Mouse (Mus musculus) neural tube, embryonic 12.5 days (tissue): Measurements from ENCODE around the gene Adk. TPM values are rescaled to one million over a fixed set of nuclear protein-coding genes. Genes with fewer than 3 reads are reported as not detected.

Experiments
- ATAC-seq: fragments of 200-750 bp; cut with Nextera tagmentation; 2 replicates; pipeline ENCODE4 v1.8.0; 2017; ENCODE audit warnings: low read depth, mild to moderate bottlenecking, moderate TSS enrichment, moderate library complexity; ENCODE audit not compliant: low FRiP score
- H3K27ac ChIP-seq: fragments of 300-500 bp; sonication (generic); 2 replicates; pipeline ENCODE4 v1.5.1; 2016
- H3K27me3 ChIP-seq: fragments of 300-500 bp; sonication (generic); replicated peaks from 2 replicates; pipeline ENCODE4 v1.6.1; 2016; ENCODE audit warnings: mild to moderate bottlenecking
- H3K36me3 ChIP-seq: fragments of 300-500 bp; sonication (generic); 2 replicates; pipeline ENCODE4 v1.6.1; 2016; ENCODE audit warnings: mild to moderate bottlenecking
- H3K4me1 ChIP-seq: fragments of 300-500 bp; sonication (generic); 2 replicates; pipeline ENCODE4 v1.6.1; 2016
- H3K4me2 ChIP-seq: fragments of 300-500 bp; sonication (generic); replicated peaks from 2 replicates; pipeline ENCODE4 v1.6.1; 2016; ENCODE audit warnings: mild to moderate bottlenecking
- H3K4me3 ChIP-seq: fragments of 300-500 bp; sonication (generic); 2 replicates; pipeline ENCODE4 v1.5.1; 2016
- H3K9ac ChIP-seq: fragments of 300-500 bp; sonication (generic); 2 replicates; pipeline ENCODE4 v1.6.1; 2016; ENCODE audit warnings: mild to moderate bottlenecking
- H3K9me3 ChIP-seq: fragments of 300-500 bp; sonication (generic); 2 replicates; pipeline ENCODE4 v1.6.1; 2016; ENCODE audit warnings: mild to moderate bottlenecking
- WGBS: fragments of 180-500 bp; shearing (Covaris S2); methylation state at CpG from one replicate; pipeline ENCODE4 v1.1.7; 2016; 5-methylcytosine and 5-hydroxymethylcytosine counted together
- polyA plus RNA-seq: library from polyadenylated mRNA; unstranded; fragments of >200 nt; fragmentation: Nextera tagmentation; extraction: Ambion mirVana; gene quantifications from 2 replicates; pipeline ENCODE4 v1.2.1, GENCODE M21; 2016

Adk gene
- polyA plus RNA-seq, 1 experiment from 2014 or later = 68.1 TPM

DNA sequence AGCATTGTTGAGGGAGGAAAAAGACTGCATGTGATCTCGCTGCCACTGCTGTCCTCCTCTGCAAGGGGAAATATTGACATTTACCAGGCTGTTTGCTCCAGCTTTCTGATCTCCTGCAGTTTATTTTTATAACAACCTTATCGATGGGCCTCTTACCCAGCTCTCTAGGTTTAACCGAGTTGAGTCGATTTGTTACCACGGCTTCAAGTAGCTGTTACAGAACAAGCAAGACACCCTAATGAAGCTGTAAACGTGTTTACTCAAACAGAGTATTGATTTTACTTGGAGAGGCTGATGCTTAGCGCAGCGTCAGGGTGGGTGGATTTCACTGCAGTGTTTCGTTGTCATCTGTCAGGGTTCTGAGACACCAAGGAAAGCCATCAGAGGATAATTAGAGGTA, 382.3 kb downstream of the Adk start:
- ATAC-seq = no peak

DNA sequence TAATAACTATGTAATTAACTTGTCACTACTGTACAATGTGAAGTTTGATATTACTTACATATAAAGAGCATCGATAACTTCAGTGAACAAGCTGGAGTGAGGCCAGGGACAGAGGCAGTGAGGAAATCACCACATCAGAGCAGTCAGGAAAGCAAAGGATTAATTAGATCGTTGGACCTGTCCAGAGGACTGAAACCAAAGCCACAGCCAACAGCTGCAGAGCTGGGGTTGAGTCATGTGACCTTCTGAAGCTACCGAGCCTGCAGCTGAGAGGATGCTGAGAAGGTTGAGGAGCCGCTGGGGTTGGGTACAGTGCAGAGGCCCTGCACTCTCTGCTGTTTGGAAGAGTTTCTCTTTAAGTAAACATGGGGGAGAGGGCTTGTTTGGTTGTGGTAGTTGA, 387.4 kb downstream of the Adk start:
- Histone ChIP-seq H3K9ac (no peak overlapping the region), H3K36me3 (no peaks in the 10 kb centered on the region), H3K27me3 (no peaks in the 10 kb centered on the region), H3K27ac (no peak overlapping the region), H3K4me1 (no peaks in the 10 kb centered on the region), H3K4me3 (no peak overlapping the region), H3K4me2 (no peak overlapping the region), H3K9me3 (no peaks in the 10 kb centered on the region)
- ATAC-seq = no peak
- WGBS = 52% methylated on average over 4 of the region's 4 CpGs

More for the DNA sequence above, 382.3 kb downstream of the Adk start:
- H3K36me3 ChIP-seq = no peaks in the 10 kb centered on the region
- no peak overlapping the region for H3K4me3 ChIP-seq
- no peaks in the 10 kb centered on the region for H3K4me1 ChIP-seq
- no peaks in the 10 kb centered on the region for H3K27me3 ChIP-seq
- no peak overlapping the region for H3K4me2 ChIP-seq
- WGBS = 73% methylated on average over 9 of the region's 9 CpGs
- H3K27ac ChIP-seq = no peak overlapping the region
- H3K9ac ChIP-seq = no peak overlapping the region
- no peaks in the 10 kb centered on the region for H3K9me3 ChIP-seq

DNA sequence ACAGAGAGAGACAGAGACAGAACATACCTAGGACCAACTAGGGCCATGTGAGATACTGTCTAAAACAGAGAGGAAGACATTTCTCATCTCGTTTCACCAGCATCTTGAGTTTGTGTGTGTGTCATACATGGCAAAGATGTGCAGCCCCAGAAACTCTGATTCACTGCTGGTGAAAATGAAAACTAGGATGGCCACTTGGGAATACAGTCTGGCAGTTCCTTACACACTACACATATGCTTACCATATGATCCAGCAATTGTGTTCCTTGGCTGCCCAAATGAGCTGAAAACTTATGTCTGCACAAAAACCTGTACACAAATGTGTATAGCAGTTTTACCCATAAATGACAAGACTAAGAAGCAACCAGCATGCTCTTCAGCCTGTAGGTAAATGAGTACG, 388.2 kb downstream of the Adk start:
- Histone ChIP-seq H3K27me3 (no peaks in the 10 kb centered on the region), H3K9ac (no peak overlapping the region), H3K4me3 (no peak overlapping the region), H3K9me3 (no peaks in the 10 kb centered on the region), H3K27ac (no peak overlapping the region), H3K36me3 (no peaks in the 10 kb centered on the region), H3K4me1 (no peaks in the 10 kb centered on the region), H3K4me2 (no peak overlapping the region)
- ATAC-seq = no peak
- 97% methylated on average over 2 of the region's 2 CpGs for WGBS

DNA sequence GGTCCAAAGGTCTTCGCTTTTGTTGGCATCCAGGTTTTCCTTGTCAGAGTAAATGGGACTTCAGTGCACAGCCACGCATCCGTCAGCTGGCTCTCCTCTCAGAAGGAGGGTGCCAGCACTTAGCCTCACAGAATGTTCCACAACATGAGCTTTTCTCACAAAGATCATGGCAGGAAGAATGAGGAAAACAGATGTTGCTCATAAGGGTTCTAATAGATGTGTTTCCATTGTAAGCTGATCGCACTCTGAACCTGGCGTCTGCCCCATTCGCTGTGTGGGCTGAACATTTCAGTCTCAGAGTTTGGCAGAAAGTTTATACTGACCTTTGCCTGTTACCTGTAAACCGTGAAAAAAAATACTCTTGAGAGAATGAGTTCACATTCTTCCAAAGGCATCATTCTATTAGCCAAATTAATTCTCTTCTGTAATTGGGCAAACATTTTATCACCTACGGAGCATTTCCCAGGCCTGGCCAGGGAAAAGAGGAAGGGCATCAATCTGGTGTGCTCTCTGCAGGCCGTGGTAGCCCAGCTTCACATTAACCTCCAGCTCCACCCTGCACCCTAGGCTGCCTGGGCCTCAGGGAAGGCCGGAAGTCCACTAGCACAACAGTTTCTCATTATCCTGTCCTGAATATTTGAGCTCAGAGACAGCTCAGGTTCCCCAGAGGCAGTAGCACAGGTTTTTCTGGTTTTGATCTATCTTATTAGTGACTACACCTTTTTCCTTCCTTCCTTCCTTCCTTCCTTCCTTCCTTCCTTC, 389.6 kb downstream of the Adk start:
- ATAC-seq = no peak
- Histone ChIP-seq H3K4me1 (no peaks in the 10 kb centered on the region), H3K27me3 (no peaks in the 10 kb centered on the region), H3K36me3 (no peaks in the 10 kb centered on the region), H3K4me2 (no peak overlapping the region), H3K9me3 (no peaks in the 10 kb centered on the region), H3K4me3 (no peak overlapping the region), H3K27ac (no peak overlapping the region), H3K9ac (no peak overlapping the region)
- WGBS = 76% methylated on average over 10 of the region's 10 CpGs

DNA sequence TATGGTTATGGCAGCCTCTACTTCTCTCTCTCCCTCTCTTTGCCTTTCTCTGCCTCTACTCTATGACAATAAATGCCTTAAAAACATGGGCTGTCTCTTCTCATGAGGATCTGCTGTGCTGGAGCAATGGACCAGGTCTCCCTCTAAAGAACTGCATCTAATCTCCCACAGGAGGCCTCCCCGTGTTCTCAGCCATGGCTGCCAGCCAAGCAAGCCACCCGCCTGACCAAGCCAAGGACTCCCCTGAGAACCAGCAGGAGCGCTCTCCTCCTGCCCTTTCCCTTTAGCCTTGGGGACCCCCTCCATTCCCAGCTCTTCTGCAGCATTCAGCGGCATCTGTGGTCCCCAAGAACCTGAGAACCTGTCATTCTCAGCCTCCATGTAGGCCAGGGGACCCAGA, 400.2 kb downstream of the Adk start:
- Histone ChIP-seq H3K4me3 (no peak overlapping the region), H3K4me2 (no peak overlapping the region), H3K9ac (no peak overlapping the region), H3K9me3 (no peaks in the 10 kb centered on the region), H3K36me3 (no peaks in the 10 kb centered on the region), H3K27me3 (no peaks in the 10 kb centered on the region), H3K4me1 (no peaks in the 10 kb centered on the region), H3K27ac (no peak overlapping the region)
- 83% methylated on average over 4 of the region's 4 CpGs for WGBS
- ATAC-seq = no peak

DNA sequence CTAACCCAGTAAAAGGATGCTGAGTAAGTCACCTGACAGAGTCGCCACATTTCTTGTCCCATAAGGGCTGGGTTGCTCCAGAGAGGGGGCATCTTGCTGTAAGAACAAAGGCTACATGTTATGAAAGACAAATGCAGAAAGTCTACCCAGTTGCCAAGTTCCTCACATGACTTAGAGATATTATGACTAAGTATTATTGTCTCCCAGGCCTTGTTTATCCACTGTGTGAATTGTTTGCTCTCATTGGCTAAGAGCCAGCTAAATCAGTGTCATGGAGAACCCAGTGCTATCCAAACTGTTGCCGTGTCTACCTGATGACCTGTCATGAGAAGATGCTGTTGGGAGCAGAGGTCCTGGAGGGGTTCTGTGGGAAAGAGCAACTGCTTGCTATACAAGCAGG, 401.5 kb downstream of the Adk start:
- Histone ChIP-seq H3K27me3 (no peaks in the 10 kb centered on the region), H3K9ac (no peak overlapping the region), H3K36me3 (no peaks in the 10 kb centered on the region), H3K27ac (no peak overlapping the region), H3K4me2 (no peak overlapping the region), H3K4me3 (no peak overlapping the region), H3K4me1 (no peaks in the 10 kb centered on the region), H3K9me3 (no peaks in the 10 kb centered on the region)
- 92% methylated on average over 2 of the region's 2 CpGs for WGBS
- ATAC-seq = no peak

DNA sequence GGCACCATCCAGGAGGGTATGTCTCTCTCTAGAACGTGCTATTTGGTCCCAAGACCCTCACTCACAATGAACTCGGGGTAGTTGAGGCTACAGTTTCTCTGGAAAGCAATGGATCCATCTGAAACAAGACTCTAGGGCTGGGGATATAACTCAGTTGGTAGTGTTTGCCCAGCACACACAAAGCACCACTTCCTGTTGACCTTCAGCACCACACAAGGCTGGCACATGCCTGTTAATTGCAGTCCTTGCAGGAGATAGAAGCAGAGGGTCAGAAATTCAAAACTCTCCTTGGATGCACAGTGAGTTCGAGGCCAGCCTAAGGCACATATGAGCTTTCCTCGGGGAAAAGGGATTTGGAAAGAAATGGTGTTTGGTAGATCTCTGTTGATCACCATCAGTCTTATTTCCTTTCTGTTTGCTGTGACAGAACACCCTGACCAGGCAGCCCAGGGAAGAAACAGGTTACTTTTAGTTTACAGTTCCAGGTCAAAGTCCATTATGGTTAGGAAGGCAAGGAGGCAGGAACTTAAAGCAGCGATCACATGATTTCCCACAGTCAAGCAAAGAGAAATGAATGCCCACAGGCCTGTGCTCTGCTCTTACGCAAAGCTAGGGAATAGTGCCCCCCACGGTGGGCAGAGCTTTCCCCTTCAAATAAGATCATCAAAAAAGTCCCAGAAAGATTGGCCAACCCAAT, 403.4 kb downstream of the Adk start:
- Histone ChIP-seq H3K9ac (no peak overlapping the region), H3K27me3 (no peaks in the 10 kb centered on the region), H3K27ac (no peak overlapping the region), H3K36me3 (no peaks in the 10 kb centered on the region), H3K4me3 (no peak overlapping the region), H3K4me2 (no peak overlapping the region), H3K4me1 (no peaks in the 10 kb centered on the region), H3K9me3 (no peaks in the 10 kb centered on the region)
- no peak for ATAC-seq
- WGBS = 91% methylated on average over 7 of the region's 7 CpGs

DNA sequence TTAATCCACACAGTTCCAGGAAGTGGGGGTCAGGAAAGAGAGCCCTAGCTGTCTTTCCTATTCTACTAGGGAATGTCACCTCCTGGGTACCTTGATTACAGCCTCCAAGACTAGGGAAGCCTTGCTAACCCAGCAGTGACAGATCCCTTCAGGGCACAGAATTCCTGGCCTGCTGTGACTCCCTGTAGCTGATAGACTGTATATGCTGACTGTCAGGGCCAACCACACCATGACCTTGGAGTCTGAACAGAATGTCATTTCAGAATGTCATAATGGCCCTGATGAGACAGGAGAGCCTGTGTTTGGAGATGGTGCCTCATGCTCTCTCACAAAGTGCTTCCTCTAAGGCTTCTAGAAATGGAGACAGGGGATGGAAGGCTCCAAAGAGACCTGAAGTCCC, 404.2 kb downstream of the Adk start:
- no peaks in the 10 kb centered on the region for H3K9me3 ChIP-seq
- no peak overlapping the region for H3K4me2 ChIP-seq
- no peak overlapping the region for H3K4me3 ChIP-seq
- no peaks in the 10 kb centered on the region for H3K36me3 ChIP-seq
- no peak for ATAC-seq
- no peak overlapping the region for H3K27ac ChIP-seq
- no peak overlapping the region for H3K9ac ChIP-seq
- H3K27me3 ChIP-seq = no peaks in the 10 kb centered on the region
- H3K4me1 ChIP-seq = no peaks in the 10 kb centered on the region

DNA sequence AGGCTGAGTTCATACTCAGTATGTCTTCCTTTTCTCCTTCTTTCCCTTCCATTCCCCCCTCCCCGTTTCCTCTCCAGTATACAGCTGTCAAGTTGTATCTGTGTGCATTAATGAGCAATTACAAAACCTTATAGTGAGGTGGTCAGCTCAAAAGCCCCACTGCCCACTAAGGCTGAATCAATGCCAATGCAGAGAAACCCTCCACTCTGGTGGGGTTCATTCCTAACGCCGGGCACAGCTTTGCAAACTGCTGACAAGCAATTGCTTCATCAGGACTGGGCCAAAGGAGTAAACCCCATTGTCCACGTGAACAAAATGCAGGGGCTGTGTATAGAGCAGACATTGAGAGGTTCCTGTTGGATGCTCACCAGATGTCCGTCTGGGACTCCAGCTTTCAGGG, 405.5 kb downstream of the Adk start:
- Histone ChIP-seq H3K27ac (no peak overlapping the region), H3K27me3 (no peaks in the 10 kb centered on the region), H3K4me1 (no peaks in the 10 kb centered on the region), H3K9me3 (no peaks in the 10 kb centered on the region), H3K4me2 (no peak overlapping the region), H3K9ac (no peak overlapping the region), H3K36me3 (no peaks in the 10 kb centered on the region), H3K4me3 (no peak overlapping the region)
- 85% methylated on average over 5 of the region's 5 CpGs for WGBS
- ATAC-seq = no peak

DNA sequence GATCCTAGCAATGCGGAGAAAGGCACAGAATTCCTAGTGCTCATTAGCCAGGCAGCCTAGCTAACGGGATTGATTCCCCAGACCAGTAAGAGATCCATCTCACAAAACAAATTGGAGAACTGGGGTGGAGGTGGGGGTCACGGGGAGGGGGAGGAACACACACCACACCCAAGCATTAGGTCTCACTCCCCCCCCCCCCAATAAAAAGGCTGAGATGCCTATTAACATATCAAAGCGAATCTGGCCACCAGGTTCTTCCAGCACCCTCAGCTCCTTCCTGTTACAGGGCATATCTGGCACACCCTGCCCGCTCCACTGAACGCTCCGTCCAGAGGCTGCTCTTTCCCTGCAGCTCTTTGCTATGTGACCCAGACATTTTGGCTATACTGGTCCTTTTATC, 406.3 kb downstream of the Adk start:
- 80% methylated on average over 7 of the region's 7 CpGs for WGBS
- no peak overlapping the region for H3K4me3 ChIP-seq
- no peak overlapping the region for H3K27ac ChIP-seq
- no peaks in the 10 kb centered on the region for H3K9me3 ChIP-seq
- H3K9ac ChIP-seq = no peak overlapping the region
- H3K36me3 ChIP-seq = no peaks in the 10 kb centered on the region
- H3K27me3 ChIP-seq = no peaks in the 10 kb centered on the region
- ATAC-seq = no peak
- no peaks in the 10 kb centered on the region for H3K4me1 ChIP-seq
- H3K4me2 ChIP-seq = no peak overlapping the region

DNA sequence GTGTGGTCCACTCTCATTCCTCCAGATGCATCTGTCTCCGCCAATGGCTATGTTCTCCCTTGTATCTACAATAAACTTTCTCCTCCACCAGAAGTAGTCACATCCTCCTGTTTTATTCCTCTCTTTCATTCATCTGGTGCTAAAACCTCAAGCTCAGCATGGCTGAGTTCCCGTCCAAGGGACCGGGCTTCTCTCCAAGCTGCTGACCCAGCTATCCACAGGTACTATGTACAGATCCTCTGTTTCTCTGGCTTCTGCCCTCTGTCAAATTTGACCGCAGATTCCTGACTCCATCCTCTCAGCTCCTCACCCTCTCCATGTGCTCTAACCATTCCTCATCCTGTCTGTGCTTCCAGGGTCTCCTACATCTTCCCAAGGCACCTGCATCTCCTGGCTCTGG, 406.8 kb downstream of the Adk start:
- ATAC-seq = no peak
- WGBS = 85% methylated on average over 4 of the region's 4 CpGs
- Histone ChIP-seq H3K4me2 (no peak overlapping the region), H3K9ac (no peak overlapping the region), H3K9me3 (no peaks in the 10 kb centered on the region), H3K4me3 (no peak overlapping the region), H3K36me3 (no peaks in the 10 kb centered on the region), H3K27ac (no peak overlapping the region), H3K4me1 (no peaks in the 10 kb centered on the region), H3K27me3 (no peaks in the 10 kb centered on the region)

DNA sequence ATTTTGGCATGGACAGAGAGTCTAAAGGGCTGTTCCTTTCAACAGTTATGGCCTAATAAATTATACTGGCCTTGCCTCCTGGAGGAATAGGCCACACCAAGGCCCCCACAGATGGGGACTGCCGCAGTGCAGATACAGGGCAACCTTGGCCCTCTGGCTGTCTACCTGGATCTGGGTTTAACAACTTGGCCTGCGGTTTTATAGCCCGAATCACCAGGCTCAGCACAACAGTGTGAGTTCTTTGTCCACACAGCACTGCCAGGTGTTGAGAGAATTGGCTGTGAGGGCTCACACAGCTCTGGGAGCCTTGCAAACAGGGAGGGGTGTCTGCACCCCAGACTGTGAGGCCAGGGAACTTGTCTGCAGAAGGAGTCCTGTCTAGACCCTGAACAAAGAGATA, 410.0 kb downstream of the Adk start:
- Histone ChIP-seq H3K27me3 (no peaks in the 10 kb centered on the region), H3K4me2 (no peak overlapping the region), H3K9ac (no peak overlapping the region), H3K9me3 (no peaks in the 10 kb centered on the region), H3K27ac (no peak overlapping the region), H3K4me1 (no peaks in the 10 kb centered on the region), H3K4me3 (no peak overlapping the region), H3K36me3 (no peaks in the 10 kb centered on the region)
- 51% methylated on average over 3 of the region's 3 CpGs for WGBS
- no peak for ATAC-seq

DNA sequence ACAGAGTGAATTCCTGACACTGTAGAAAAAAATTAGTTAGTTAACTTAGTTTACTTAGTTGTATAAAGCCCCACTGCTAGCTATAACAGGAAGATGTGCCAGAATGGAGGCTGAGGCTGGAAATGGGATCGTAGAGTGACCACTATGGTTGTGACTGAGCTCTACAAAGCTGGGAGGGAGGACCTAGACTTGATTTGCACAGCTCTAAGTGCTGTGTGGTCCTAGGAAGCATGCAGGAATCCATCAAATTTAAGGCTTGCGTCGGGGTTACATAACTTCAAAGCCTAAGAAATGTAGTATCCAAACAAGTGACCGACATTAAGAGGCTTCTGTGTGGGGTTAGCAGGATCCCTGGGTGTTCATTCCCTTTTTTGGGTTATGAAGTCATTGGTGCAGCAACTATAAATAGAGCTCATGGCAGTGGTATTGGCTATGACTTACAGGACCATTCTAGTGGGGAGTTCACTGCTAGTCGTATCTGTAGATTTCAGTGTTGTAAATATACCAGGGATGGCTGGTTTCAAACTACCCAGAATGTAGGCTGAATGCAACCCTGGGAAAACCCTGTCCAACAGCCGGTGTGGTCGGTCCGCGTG, 410.8 kb downstream of the Adk start:
- ATAC-seq = no peak
- H3K9ac ChIP-seq = no peak overlapping the region
- no peak overlapping the region for H3K4me3 ChIP-seq
- H3K27me3 ChIP-seq = no peaks in the 10 kb centered on the region
- H3K36me3 ChIP-seq = no peaks in the 10 kb centered on the region
- 88% methylated on average over 9 of the region's 9 CpGs for WGBS
- no peak overlapping the region for H3K27ac ChIP-seq
- no peaks in the 10 kb centered on the region for H3K4me1 ChIP-seq
- H3K4me2 ChIP-seq = no peak overlapping the region
- H3K9me3 ChIP-seq = no peaks in the 10 kb centered on the region
